In the genomic region with DNA sequence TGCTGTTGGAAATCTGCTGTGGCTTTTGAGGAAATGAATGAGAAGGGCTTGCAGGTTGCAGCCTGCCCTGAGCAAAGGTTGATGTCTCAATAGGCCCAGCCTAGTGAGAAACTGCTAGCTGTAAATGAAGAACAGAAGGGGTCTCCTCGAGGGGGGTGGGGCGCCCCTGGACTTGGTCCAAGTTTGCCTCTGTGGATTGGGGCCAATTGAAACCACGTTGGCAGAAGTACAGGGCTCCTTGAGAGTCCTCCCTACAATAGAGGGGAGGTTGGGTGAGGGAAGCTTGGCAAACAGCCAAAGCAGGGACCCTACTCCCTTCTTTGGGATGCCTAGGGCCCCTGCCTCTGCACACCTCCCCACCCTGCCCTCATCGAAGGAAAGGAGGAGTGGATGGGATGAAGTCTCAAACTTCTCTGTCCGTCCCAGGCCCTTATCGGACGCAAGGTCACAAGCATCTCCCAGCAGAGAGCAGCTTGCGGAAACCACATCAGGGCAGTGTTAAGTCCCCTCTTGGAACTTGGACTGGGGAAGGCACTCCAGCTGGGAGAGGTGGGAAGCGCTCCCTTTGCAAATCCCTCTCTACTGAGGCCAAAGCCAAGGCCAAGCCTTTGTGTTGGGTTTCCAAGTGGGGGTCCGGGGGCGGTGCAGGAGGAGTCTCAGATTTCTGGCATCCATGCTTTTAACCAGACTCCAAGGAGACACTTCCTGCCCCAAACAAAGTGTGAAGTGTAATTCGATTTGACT, we compare ENCODE assay signal across 8 mouse cellular contexts.
DNase-seq lines count a peak whose midpoint lies in the region; ATAC-seq and TF ChIP-seq lines count a peak whose summit lies in the region.

No protein-coding gene starts in this region.

- no peaks in the 10 kb centered on the region for H3K36me3 ChIP-seq in heart, embryonic 12.5 days
- H3K36me3 ChIP-seq in heart, adult 2 months (ENCODE audit: control insufficient read depth, insufficient read depth, low read length) = no peaks in the 10 kb centered on the region
- no peaks in the 10 kb centered on the region for H3K36me3 ChIP-seq in heart, embryonic 16.5 days (ENCODE audit: control insufficient read depth, insufficient read depth)
- H3K36me3 ChIP-seq in liver, embryonic 15.5 days (replicated peaks) = no peaks in the 10 kb centered on the region

- 10% methylated on average over 12 of the region's 12 CpGs for WGBS in heart, embryonic 12.5 days
- WGBS in heart, adult 2 months = 33% methylated on average over 12 of the region's 12 CpGs
- 12% methylated on average over 12 of the region's 12 CpGs for WGBS in heart, embryonic 16.5 days
- 53% methylated on average over 12 of the region's 12 CpGs for WGBS in liver, embryonic 15.5 days (ENCODE audit: insufficient replicate concordance)

- TF ChIP-seq POLR2A in heart, adult 2 months (IDR thresholded peaks at IDR 0.05; ENCODE audit: insufficient read depth, low read depth, low read length) = no peak

- no peak for TF ChIP-seq CTCF in heart, adult 2 months (IDR thresholded peaks at IDR 0.05)

- H3K27ac ChIP-seq in heart, embryonic 12.5 days (ENCODE audit: poor library complexity, severe bottlenecking) = peak overlapping the region; percentile 82
- H3K27ac ChIP-seq in heart, adult 2 months = no peak overlapping the region
- peak overlapping the region; percentile 60 for H3K27ac ChIP-seq in heart, embryonic 16.5 days (ENCODE audit: low read length)
- peak overlapping the region; percentile 61 for H3K27ac ChIP-seq in liver, embryonic 15.5 days (replicated peaks)

- H3K4me1 ChIP-seq in heart, embryonic 12.5 days (replicated peaks) = peaks cover 97% of the 10 kb centered on the region
- H3K4me1 ChIP-seq in heart, adult 2 months (ENCODE audit: control insufficient read depth, insufficient read depth, low read length) = peaks cover 25% of the 10 kb centered on the region
- peaks cover 72% of the 10 kb centered on the region for H3K4me1 ChIP-seq in heart, embryonic 16.5 days (ENCODE audit: control insufficient read depth, insufficient read depth, low read length)
- peaks cover 97% of the 10 kb centered on the region for H3K4me1 ChIP-seq in liver, embryonic 15.5 days (replicated peaks)

- DNase-seq in heart, adult 2 months = no peak
- peak; percentile 61 for DNase-seq in NIH3T3 (ENCODE audit: low read depth)
- peak; percentile 52 for DNase-seq in ovary, postnatal 10 days (ENCODE audit: low spot score)
- no peak for DNase-seq in left cerebral cortex, postnatal 36 days (ENCODE audit: low spot score in 2 of 2)
- DNase-seq in left cerebral cortex, adult 8-10 months (ENCODE audit: low spot score in 2 of 2) = no peak

- no peaks in the 10 kb centered on the region for H3K9me3 ChIP-seq in heart, embryonic 12.5 days (replicated peaks)
- H3K9me3 ChIP-seq in heart, embryonic 16.5 days (replicated peaks; ENCODE audit: control insufficient read depth, low read length) = no peaks in the 10 kb centered on the region
- H3K9me3 ChIP-seq in liver, embryonic 15.5 days (replicated peaks) = no peaks in the 10 kb centered on the region

- 0 out of 2 replicates have a peak, but pooled peaks have one; percentile 43 for ATAC-seq in heart, embryonic 12.5 days (ENCODE audit: insufficient number of reproducible peaks, low FRiP score)
- ATAC-seq in heart, embryonic 16.5 days (replicated peaks; ENCODE audit: extremely low read depth, insufficient read depth, low FRiP score) = peak; percentile 59
- no peak for ATAC-seq in liver, embryonic 15.5 days (ENCODE audit: insufficient read depth)

- H3K4me2 ChIP-seq in heart, embryonic 12.5 days = peak overlapping the region; percentile 37
- peak overlapping the region; percentile 16 for H3K4me2 ChIP-seq in heart, embryonic 16.5 days (ENCODE audit: low read depth, low read length)
- peak overlapping the region; percentile 20; the same call in 1 of the 2 replicates for H3K4me2 ChIP-seq in liver, embryonic 15.5 days

- intact Hi-C loops in heart, adult 2 months (cut with DNase I) = no loop called here
- intact Hi-C loops in left cerebral cortex, postnatal 36 days (cut with DNase I) = no loop called here

- no peaks in the 10 kb centered on the region for H3K27me3 ChIP-seq in heart, embryonic 12.5 days (replicated peaks)
- H3K27me3 ChIP-seq in heart, adult 2 months (ENCODE audit: control insufficient read depth, insufficient read depth, low read length) = no peaks in the 10 kb centered on the region
- H3K27me3 ChIP-seq in heart, embryonic 16.5 days (ENCODE audit: control insufficient read depth, insufficient read depth, low read length) = no peaks in the 10 kb centered on the region
- no peaks in the 10 kb centered on the region for H3K27me3 ChIP-seq in liver, embryonic 15.5 days

- H3K79me2 ChIP-seq in heart, adult 2 months (replicated peaks; ENCODE audit: control insufficient read depth, insufficient read depth, low read length) = peaks cover 6% of the 10 kb centered on the region; the same call in 1 of the 2 replicates

- 0 out of 2 replicates have a peak overlapping the region, but pooled peaks have one; percentile 5 for H3K9ac ChIP-seq in heart, embryonic 12.5 days
- H3K9ac ChIP-seq in heart, adult 2 months (ENCODE audit: low read depth, low read length) = no peak overlapping the region
- H3K9ac ChIP-seq in heart, embryonic 16.5 days (ENCODE audit: low read length) = 0 out of 2 replicates have a peak overlapping the region, but pooled peaks have one; percentile 21
- no peak overlapping the region for H3K9ac ChIP-seq in liver, embryonic 15.5 days

- H3K4me3 ChIP-seq in heart, embryonic 12.5 days = no peak overlapping the region
- H3K4me3 ChIP-seq in heart, adult 2 months = no peak overlapping the region
- no peak overlapping the region for H3K4me3 ChIP-seq in heart, embryonic 16.5 days (ENCODE audit: low read length)
- no peak overlapping the region for H3K4me3 ChIP-seq in liver, embryonic 15.5 days (replicated peaks)

- TF ChIP-seq EP300 in heart, adult 2 months (IDR thresholded peaks at IDR 0.05; ENCODE audit: insufficient read depth, low read depth, low read length) = no peak

Comparison
In these comparisons a context has a peak if more than half of its experiments do, and no peak if none do; other contexts are left out.
1. H3K9ac ChIP-seq: peak in heart, embryonic 12.5 days (single experiment) and heart, embryonic 16.5 days (single experiment); none in heart, adult 2 months (single experiment) and liver, embryonic 15.5 days (single experiment).
2. DNase-seq: peak in NIH3T3 (single experiment) and ovary, postnatal 10 days (single experiment); none in heart, adult 2 months (0 of 2), left cerebral cortex, postnatal 36 days (0 of 2) and left cerebral cortex, adult 8-10 months (0 of 2).
3. Peak in every context shown above with its lines, with median percentiles within 50 percentile points of each other: H3K4me2 ChIP-seq.